Mouse (Mus musculus): ENCODE data around the gene Sirt1. TPM values are rescaled to one million over a fixed set of nuclear protein-coding genes. Genes with fewer than 3 reads are reported as not detected.

The Sirt1 gene
- polyA plus RNA-seq, 1 experiment from 2014 or later, result 10.8 TPM

DNA sequence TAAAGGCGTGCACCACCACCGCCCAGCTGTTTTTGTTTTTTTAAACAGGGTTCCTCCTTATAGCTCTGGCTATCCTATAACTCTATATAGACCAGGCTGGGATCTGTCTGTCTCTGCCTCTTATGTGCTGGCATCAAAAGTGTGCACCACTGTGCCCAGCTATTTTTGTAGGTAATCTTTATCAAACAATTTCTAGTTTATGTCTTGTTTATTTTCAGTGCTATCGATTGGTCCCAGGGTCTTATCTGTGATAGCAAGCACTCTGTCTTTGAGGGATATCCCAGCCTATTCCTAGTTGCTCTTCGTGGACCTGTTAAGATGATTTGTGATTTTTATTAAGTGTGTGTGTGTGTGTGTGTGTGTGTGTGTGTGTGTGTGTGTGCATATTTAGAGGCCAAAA lies 99.1 kb downstream of the Sirt1 start:
- peaks cover 49% of the 10 kb centered on the region for H3K36me3 ChIP-seq
- 86% methylated on average over 4 of the region's 4 CpGs for WGBS
- H3K4me3 ChIP-seq, result no peak overlapping the region
- 0 out of 2 replicates have a peak overlapping the region, but pooled peaks have one; percentile 1 for H3K9ac ChIP-seq
- H3K27me3 ChIP-seq (replicated peaks), result no peaks in the 10 kb centered on the region
- no peak overlapping the region for H3K27ac ChIP-seq
- no peak for ATAC-seq (ENCODE audit: low FRiP score, low read depth)
- H3K4me2 ChIP-seq (replicated peaks), result no peak overlapping the region
- H3K9me3 ChIP-seq, result no peaks in the 10 kb centered on the region
- H3K4me1 ChIP-seq, result no peaks in the 10 kb centered on the region

DNA sequence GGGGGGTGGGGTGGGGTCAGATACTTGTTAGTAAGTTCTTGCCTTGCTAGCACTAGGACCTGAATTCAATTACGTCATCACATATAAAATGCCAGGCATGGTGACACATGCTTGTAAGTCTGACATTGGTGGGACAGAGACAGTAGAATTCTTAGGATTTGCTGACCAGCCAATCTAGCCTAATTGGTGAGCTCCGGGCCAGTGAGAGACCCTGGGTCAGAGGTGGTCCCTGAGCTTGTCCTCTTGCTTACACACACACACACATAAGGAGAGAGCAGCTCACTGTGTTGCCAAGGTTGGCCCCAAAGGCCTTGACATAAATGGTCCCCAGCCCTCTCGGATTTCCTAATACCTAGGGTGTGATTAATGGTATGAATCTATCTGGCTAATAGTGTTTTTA lies 101.7 kb downstream of the Sirt1 start:
- Histone ChIP-seq H3K4me3 (no peak overlapping the region), H3K9me3 (no peaks in the 10 kb centered on the region), H3K27ac (no peak overlapping the region), H3K4me2 (replicated peaks) (no peak overlapping the region), H3K9ac (no peak overlapping the region), H3K36me3 (peaks cover 43% of the 10 kb centered on the region), H3K4me1 (no peaks in the 10 kb centered on the region), H3K27me3 (replicated peaks) (no peaks in the 10 kb centered on the region)
- WGBS, result 88% methylated on average over 3 of the region's 3 CpGs
- no peak for ATAC-seq (ENCODE audit: low FRiP score, low read depth)

DNA sequence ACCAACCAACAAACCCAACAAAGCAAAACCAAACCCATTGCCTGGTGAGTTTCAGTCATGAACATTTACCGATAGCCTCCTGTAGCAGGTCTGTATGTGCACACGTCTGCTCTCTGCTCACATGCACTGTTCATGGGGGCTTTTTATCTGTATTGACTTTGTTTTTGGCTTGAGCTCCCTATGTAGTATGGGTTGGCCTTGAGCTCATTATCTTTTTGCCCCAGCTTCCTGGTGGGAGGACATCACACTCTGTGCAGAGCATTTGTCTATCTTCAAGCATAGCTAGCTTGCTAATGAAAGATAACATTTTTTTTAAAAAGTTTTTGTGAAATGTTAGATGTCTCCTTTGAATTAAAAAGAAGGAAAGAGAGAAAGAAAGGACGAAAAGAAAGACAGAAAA lies 104.5 kb downstream of the Sirt1 start:
- no peak overlapping the region for H3K4me3 ChIP-seq
- peaks cover 39% of the 10 kb centered on the region for H3K36me3 ChIP-seq
- no peak for ATAC-seq (ENCODE audit: low FRiP score, low read depth)
- no peak overlapping the region for H3K27ac ChIP-seq
- no peaks in the 10 kb centered on the region for H3K4me1 ChIP-seq
- H3K27me3 ChIP-seq (replicated peaks), result no peaks in the 10 kb centered on the region
- H3K4me2 ChIP-seq (replicated peaks), result no peak overlapping the region
- H3K9ac ChIP-seq, result no peak overlapping the region
- no peaks in the 10 kb centered on the region for H3K9me3 ChIP-seq
- 98% methylated on average over 3 of the region's 3 CpGs for WGBS

DNA sequence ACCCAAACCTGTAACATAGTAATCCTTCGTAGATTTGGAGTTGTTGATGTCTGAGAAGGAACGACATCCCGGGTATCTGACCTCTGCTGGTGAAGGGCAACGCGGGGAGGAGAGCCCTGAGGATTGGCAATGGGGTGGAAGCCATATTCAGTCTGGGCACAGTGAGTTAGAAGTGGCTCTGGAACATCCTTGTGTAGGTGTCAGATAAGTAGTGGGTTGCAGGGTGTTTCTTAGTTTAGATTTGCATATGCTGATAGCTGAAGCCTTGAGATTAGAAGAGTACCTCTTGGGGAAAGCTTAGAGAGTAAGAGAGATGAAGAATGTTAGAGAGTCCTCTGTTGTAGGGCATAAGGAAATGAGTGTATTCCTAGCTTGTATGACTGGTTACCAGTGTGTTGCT lies 108.6 kb downstream of the Sirt1 start:
- Histone ChIP-seq H3K9me3 (no peaks in the 10 kb centered on the region), H3K4me1 (no peaks in the 10 kb centered on the region), H3K9ac (no peak overlapping the region), H3K27me3 (replicated peaks) (no peaks in the 10 kb centered on the region), H3K4me3 (no peak overlapping the region), H3K4me2 (replicated peaks) (no peak overlapping the region), H3K27ac (no peak overlapping the region), H3K36me3 (peaks cover 32% of the 10 kb centered on the region; the same call in 1 of the 2 replicates)
- 93% methylated on average over 5 of the region's 5 CpGs for WGBS
- ATAC-seq (ENCODE audit: low FRiP score, low read depth), result no peak

DNA sequence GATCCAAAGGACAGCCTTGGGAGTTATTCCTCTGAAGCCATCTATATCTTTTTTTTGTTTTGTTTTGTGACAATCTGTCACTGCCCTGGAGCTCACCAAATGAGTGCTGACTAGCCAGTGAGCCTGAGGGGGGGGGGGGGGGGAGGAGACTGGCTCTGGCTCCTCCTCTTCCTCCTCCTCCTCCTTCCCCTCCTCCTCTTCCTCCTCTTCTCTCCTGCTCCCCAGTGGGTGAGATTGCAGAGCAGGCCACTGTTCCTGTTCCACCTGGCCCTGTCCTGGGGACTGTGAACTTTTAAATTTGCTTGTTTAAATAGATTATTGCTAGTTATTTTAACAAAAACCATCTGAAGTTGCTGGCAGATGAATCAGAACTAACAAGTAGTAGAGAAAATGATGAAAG lies 109.1 kb downstream of the Sirt1 start:
- ATAC-seq (ENCODE audit: low FRiP score, low read depth), result no peak
- Histone ChIP-seq H3K9me3 (no peaks in the 10 kb centered on the region), H3K9ac (no peak overlapping the region), H3K36me3 (peaks cover 28% of the 10 kb centered on the region; the same call in 1 of the 2 replicates), H3K4me1 (no peaks in the 10 kb centered on the region), H3K4me3 (no peak overlapping the region), H3K4me2 (replicated peaks) (no peak overlapping the region), H3K27me3 (replicated peaks) (no peaks in the 10 kb centered on the region), H3K27ac (no peak overlapping the region)

Other genes with a start within 250 kb of the Sirt1 start
- gene Mypn, start 177.8 kb downstream of the Sirt1 start, polyA plus RNA-seq (2016; fragmentation: Nextera tagmentation; extraction: Ambion mirVana), result 0.58 and 0.61 TPM in 2 replicates
- 36.0 and 36.2 TPM in 2 replicates for gene Herc4, start 137.9 kb downstream of the Sirt1 start, polyA plus RNA-seq (2016; fragmentation: Nextera tagmentation; extraction: Ambion mirVana)
- gene Dnajc12, start 739 bp upstream of the Sirt1 start, polyA plus RNA-seq (2016; fragmentation: Nextera tagmentation; extraction: Ambion mirVana), result 19.3 and 21.1 TPM in 2 replicates
- not detected in 2 replicates for gene Gm7075, start 40.1 kb upstream of the Sirt1 start, polyA plus RNA-seq (2016; fragmentation: Nextera tagmentation; extraction: Ambion mirVana)
- 0.90 and 1.1 TPM in 2 replicates for gene Ctnna3, start 48.4 kb upstream of the Sirt1 start, polyA plus RNA-seq (2016; fragmentation: Nextera tagmentation; extraction: Ambion mirVana)

All from neural tube, embryonic 12.5 days (tissue).